Mouse (Mus musculus): ENCODE measurements around the gene Myzap.

The Myzap gene

GRCm38 (mm10) chr9:71604914-71605635 lies 12.9 kb upstream of the Myzap start:
- no peak for DNase-seq (ENCODE audit: inconsistent ontology term)

- no peak for DNase-seq (ENCODE audit: inconsistent ontology term)
These were observed 7.7 kb upstream of the Myzap start for GRCm38 (mm10) chr9:71599861-71600260.

GRCm38 (mm10) chr9:71596888-71597287 lies 4.7 kb upstream of the Myzap start:
- DNase-seq (ENCODE audit: inconsistent ontology term) = no peak

GRCm38 (mm10) chr9:71592577-71593285 lies 571 bp upstream of the Myzap start:
- no peak for DNase-seq (ENCODE audit: inconsistent ontology term)

- DNase-seq (ENCODE audit: inconsistent ontology term) = no peak
These were observed 1.1 kb downstream of the Myzap start for GRCm38 (mm10) chr9:71591106-71591505.

GRCm38 (mm10) chr9:71589771-71590170 lies 2.4 kb downstream of the Myzap start:
- DNase-seq (ENCODE audit: inconsistent ontology term) = no peak

- no peak for DNase-seq (ENCODE audit: inconsistent ontology term)
These were observed 3.1 kb downstream of the Myzap start for GRCm38 (mm10) chr9:71588930-71589592.

GRCm38 (mm10) chr9:71586408-71586807 lies 5.8 kb downstream of the Myzap start:
- no peak for DNase-seq (ENCODE audit: inconsistent ontology term)

GRCm38 (mm10) chr9:71582771-71583170 lies 9.4 kb downstream of the Myzap start:
- no peak for DNase-seq (ENCODE audit: inconsistent ontology term)

- peak; percentile 66 for DNase-seq (ENCODE audit: inconsistent ontology term)
These were observed 13.1 kb downstream of the Myzap start for GRCm38 (mm10) chr9:71578896-71579564.

- DNase-seq (ENCODE audit: inconsistent ontology term) = no peak
These were observed 17.7 kb downstream of the Myzap start for GRCm38 (mm10) chr9:71574440-71574839.

- no peak for DNase-seq (ENCODE audit: inconsistent ontology term)
These were observed 18.3 kb downstream of the Myzap start for GRCm38 (mm10) chr9:71573771-71574340.

- DNase-seq (ENCODE audit: inconsistent ontology term) = no peak
These were observed 21.0 kb downstream of the Myzap start for GRCm38 (mm10) chr9:71571150-71571633.

GRCm38 (mm10) chr9:71570170-71570569 lies 22.0 kb downstream of the Myzap start:
- DNase-seq (ENCODE audit: inconsistent ontology term) = no peak

- no peak for DNase-seq (ENCODE audit: inconsistent ontology term)
These were observed 23.7 kb downstream of the Myzap start for GRCm38 (mm10) chr9:71568323-71568942.

GRCm38 (mm10) chr9:71567391-71567790 lies 24.8 kb downstream of the Myzap start:
- DNase-seq (ENCODE audit: inconsistent ontology term) = no peak

- DNase-seq (ENCODE audit: inconsistent ontology term) = no peak
These were observed 25.4 kb downstream of the Myzap start for GRCm38 (mm10) chr9:71566763-71567162.

- DNase-seq (ENCODE audit: inconsistent ontology term) = peak; percentile 70
These were observed 34.4 kb downstream of the Myzap start for GRCm38 (mm10) chr9:71557737-71558136.

- DNase-seq (ENCODE audit: inconsistent ontology term) = no peak
These were observed 38.2 kb downstream of the Myzap start for GRCm38 (mm10) chr9:71554001-71554400.

GRCm38 (mm10) chr9:71550176-71550575 lies 42.0 kb downstream of the Myzap start:
- no peak for DNase-seq (ENCODE audit: inconsistent ontology term)

GRCm38 (mm10) chr9:71547704-71548275 lies 44.4 kb downstream of the Myzap start:
- DNase-seq (ENCODE audit: inconsistent ontology term) = no peak
